Mouse (Mus musculus) liver, embryonic 12.5 days (tissue): ENCODE data around the gene Cxxc4. TPM values are rescaled to one million over a fixed set of nuclear protein-coding genes. Genes with fewer than 3 reads are reported as not detected.

ENCODE experiments used
- ATAC-seq: fragments of 200-750 bp; cut with Nextera tagmentation; 2 replicates; pipeline ENCODE4 v1.8.0; 2017; ENCODE audit warnings: moderate number of reproducible peaks, mild to moderate bottlenecking, moderate library complexity
- H3K27ac ChIP-seq: fragments of 300-500 bp; sonication (generic); 2 replicates; pipeline ENCODE4 v1.5.1; 2016; ENCODE audit warnings: mild to moderate bottlenecking
- H3K27me3 ChIP-seq: fragments of 300-500 bp; sonication (generic); replicated peaks from 2 replicates; pipeline ENCODE4 v1.6.1; 2016; ENCODE audit warnings: mild to moderate bottlenecking, moderate library complexity
- H3K36me3 ChIP-seq: fragments of 300-500 bp; sonication (generic); 2 replicates; pipeline ENCODE4 v1.6.1; 2016; ENCODE audit warnings: mild to moderate bottlenecking, moderate library complexity
- H3K4me1 ChIP-seq: fragments of 300-500 bp; sonication (generic); 2 replicates; pipeline ENCODE4 v1.6.1; 2016
- H3K4me2 ChIP-seq: fragments of 300-500 bp; sonication (generic); 2 replicates; pipeline ENCODE4 v1.6.1; 2016; ENCODE audit warnings: mild to moderate bottlenecking, moderate library complexity
- H3K4me3 ChIP-seq: fragments of 300-500 bp; sonication (generic); 2 replicates; pipeline ENCODE4 v1.5.1; 2016; ENCODE audit warnings: mild to moderate bottlenecking, moderate library complexity
- H3K9ac ChIP-seq: fragments of 300-500 bp; sonication (generic); 2 replicates; pipeline ENCODE4 v1.6.1; 2016; ENCODE audit warnings: mild to moderate bottlenecking, moderate library complexity
- H3K9me3 ChIP-seq: fragments of 300-500 bp; sonication (generic); replicated peaks from 2 replicates; pipeline ENCODE4 v1.6.1; 2016; ENCODE audit warnings: mild to moderate bottlenecking, moderate library complexity
- WGBS: fragments of 180-500 bp; shearing (Covaris S2); methylation state at CpG from one replicate; pipeline ENCODE4 v1.1.7; 2016; ENCODE audit not compliant: insufficient replicate concordance; 5-methylcytosine and 5-hydroxymethylcytosine counted together
- microRNA counts: library from miRNA; unstranded; fragments of <30 nt; microRNA quantifications from one replicate; lab custom pipeline; 2017
- microRNA-seq: library from miRNA; unstranded; fragments of <30 nt; microRNA quantifications from one replicate; pipeline ENCODE4, GENCODE M21; 2017
- polyA plus RNA-seq: library from polyadenylated mRNA; unstranded; fragments of >200 nt; fragmentation: Nextera tagmentation; extraction: Ambion mirVana; gene quantifications from 2 replicates; pipeline ENCODE4 v1.2.1, GENCODE M21; 2016

The Cxxc4 gene
- polyA plus RNA-seq, 1 experiment from 2014 or later = 0.73 TPM

DNA sequence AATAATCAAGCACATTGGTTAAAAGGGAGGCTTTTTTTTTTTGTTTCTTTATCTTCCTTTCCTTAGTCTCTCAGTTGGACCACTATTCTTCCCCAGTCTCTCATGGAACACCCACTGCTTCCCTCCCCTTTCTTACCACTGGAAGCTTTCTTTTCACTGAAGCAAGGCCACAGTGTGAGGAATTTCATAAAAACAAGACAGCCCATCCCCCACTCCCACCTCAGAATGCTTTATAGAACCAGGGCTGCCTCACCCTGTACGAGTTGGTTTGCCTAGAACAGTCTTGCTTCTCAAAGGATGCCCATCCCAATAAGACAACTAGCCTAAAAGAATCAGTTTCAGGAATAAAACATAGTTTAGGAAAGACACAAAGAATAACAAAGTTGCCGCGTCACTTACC is 23.0 kb downstream of the Cxxc4 start:
- no peaks in the 10 kb centered on the region for H3K36me3 ChIP-seq
- no peaks in the 10 kb centered on the region for H3K4me1 ChIP-seq
- 81% methylated on average over 3 of the region's 3 CpGs for WGBS
- H3K27me3 ChIP-seq = no peaks in the 10 kb centered on the region
- H3K4me2 ChIP-seq = no peak overlapping the region
- no peak overlapping the region for H3K4me3 ChIP-seq
- H3K27ac ChIP-seq = no peak overlapping the region
- no peak for ATAC-seq
- H3K9ac ChIP-seq = no peak overlapping the region
- H3K9me3 ChIP-seq = no peaks in the 10 kb centered on the region

- Histone ChIP-seq H3K4me2 (no peak overlapping the region), H3K36me3 (no peaks in the 10 kb centered on the region), H3K27ac (no peak overlapping the region), H3K4me1 (no peaks in the 10 kb centered on the region), H3K9me3 (no peaks in the 10 kb centered on the region), H3K4me3 (no peak overlapping the region), H3K27me3 (no peaks in the 10 kb centered on the region), H3K9ac (no peak overlapping the region)
- no peak for ATAC-seq
Measured at GRCm38 (mm10) chr3:134279655-134280054, 43.4 kb downstream of the Cxxc4 start.

GRCm38 (mm10) chr3:134281527-134282370 is 45.5 kb downstream of the Cxxc4 start:
- no peak overlapping the region for H3K9ac ChIP-seq
- no peaks in the 10 kb centered on the region for H3K36me3 ChIP-seq
- no peak overlapping the region for H3K27ac ChIP-seq
- no peaks in the 10 kb centered on the region for H3K4me1 ChIP-seq
- 32% methylated on average over 14 of the region's 14 CpGs for WGBS
- H3K27me3 ChIP-seq = no peaks in the 10 kb centered on the region
- H3K9me3 ChIP-seq = no peaks in the 10 kb centered on the region
- no peak for ATAC-seq
- no peak overlapping the region for H3K4me3 ChIP-seq
- H3K4me2 ChIP-seq = no peak overlapping the region

GRCm38 (mm10) chr3:134295217-134295616 is 58.9 kb downstream of the Cxxc4 start:
- Histone ChIP-seq H3K27ac (no peak overlapping the region), H3K9me3 (no peaks in the 10 kb centered on the region), H3K4me3 (no peak overlapping the region), H3K36me3 (no peaks in the 10 kb centered on the region), H3K27me3 (no peaks in the 10 kb centered on the region), H3K9ac (no peak overlapping the region), H3K4me1 (no peaks in the 10 kb centered on the region), H3K4me2 (no peak overlapping the region)
- WGBS = 63% methylated on average over 6 of the region's 6 CpGs
- ATAC-seq = no peak

DNA sequence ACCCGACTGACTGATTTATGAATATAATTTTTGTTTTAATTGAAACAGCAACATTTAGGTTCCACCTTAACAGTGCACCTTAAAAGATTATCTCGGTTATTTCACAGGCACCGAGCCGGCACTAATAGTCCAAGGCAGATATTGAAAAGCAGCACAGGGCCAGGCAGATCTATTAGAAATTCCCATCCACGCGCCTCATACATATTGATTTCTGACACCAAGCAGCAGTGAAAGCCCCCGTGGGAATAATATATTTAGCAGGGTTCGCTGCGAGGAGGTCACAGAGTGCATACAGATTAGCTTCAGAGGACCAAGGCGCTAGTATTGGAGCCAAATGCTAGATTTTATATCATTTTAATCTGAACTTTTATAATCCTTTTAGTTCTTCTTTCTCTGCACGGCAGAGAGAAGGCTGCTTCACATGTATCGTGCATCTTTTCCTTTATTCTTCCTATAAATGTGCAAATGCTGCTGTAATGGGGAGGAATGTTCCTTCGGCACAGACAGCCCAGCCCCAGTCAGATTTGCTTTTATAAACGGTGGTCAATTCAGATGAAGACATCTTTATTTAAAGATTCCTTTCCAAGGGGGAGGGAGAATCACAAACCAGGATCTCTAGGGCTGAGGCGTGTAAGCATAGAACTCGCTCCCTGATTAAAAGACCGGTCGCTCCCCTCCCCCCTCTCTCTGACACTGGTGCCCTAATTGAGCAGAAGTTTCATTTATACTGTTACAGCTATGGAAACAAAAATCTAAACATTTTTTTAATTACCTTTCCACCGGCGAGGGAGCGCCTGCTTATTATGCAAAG is 66.6 kb downstream of the Cxxc4 start:
- ATAC-seq = no peak
- no peak overlapping the region for H3K4me3 ChIP-seq

GRCm38 (mm10) chr3:134303492-134303808 is 67.2 kb downstream of the Cxxc4 start:
- no peaks in the 10 kb centered on the region for H3K36me3 ChIP-seq
- ATAC-seq = no peak
- no peak overlapping the region for H3K9ac ChIP-seq
- H3K4me1 ChIP-seq = no peaks in the 10 kb centered on the region
- 53% methylated on average over 3 of the region's 3 CpGs for WGBS
- H3K9me3 ChIP-seq = no peaks in the 10 kb centered on the region
- no peaks in the 10 kb centered on the region for H3K27me3 ChIP-seq
- H3K4me3 ChIP-seq = no peak overlapping the region
- no peak overlapping the region for H3K27ac ChIP-seq
- H3K4me2 ChIP-seq = no peak overlapping the region

More for the DNA sequence above, 66.6 kb downstream of the Cxxc4 start:
- Histone ChIP-seq H3K4me2 (no peak overlapping the region), H3K9ac (no peak overlapping the region), H3K9me3 (no peaks in the 10 kb centered on the region), H3K36me3 (no peaks in the 10 kb centered on the region), H3K4me1 (no peaks in the 10 kb centered on the region), H3K27ac (no peak overlapping the region), H3K27me3 (no peaks in the 10 kb centered on the region)
- WGBS = 52% methylated on average over 21 of the region's 21 CpGs

GRCm38 (mm10) chr3:134306507-134306906 is 70.2 kb downstream of the Cxxc4 start:
- H3K36me3 ChIP-seq = no peaks in the 10 kb centered on the region
- H3K27ac ChIP-seq = no peak overlapping the region
- no peaks in the 10 kb centered on the region for H3K9me3 ChIP-seq
- no peak for ATAC-seq
- WGBS = 46% methylated on average over 4 of the region's 4 CpGs
- H3K4me2 ChIP-seq = no peak overlapping the region
- H3K4me3 ChIP-seq = no peak overlapping the region
- no peak overlapping the region for H3K9ac ChIP-seq
- no peaks in the 10 kb centered on the region for H3K27me3 ChIP-seq
- H3K4me1 ChIP-seq = no peaks in the 10 kb centered on the region

DNA sequence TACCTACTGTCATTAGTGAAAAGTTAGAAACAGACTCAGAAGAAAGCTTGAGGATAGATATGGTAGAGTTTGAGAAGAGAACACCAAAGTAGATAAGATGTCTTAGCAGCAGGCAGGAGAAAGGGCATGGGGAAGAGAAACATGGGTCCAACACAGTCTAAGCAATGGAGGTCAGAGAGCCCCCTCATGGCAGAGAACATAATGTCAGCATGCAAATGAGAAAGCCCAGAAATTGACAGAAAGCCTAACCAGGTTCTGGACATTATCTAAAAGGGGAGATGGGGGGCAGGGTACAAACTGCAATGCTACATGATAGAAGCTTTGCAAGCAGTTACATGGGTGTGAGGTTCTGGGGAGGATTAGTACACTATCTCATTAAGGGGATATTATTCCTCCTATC is 71.5 kb downstream of the Cxxc4 start:
- H3K4me1 ChIP-seq = no peaks in the 10 kb centered on the region
- H3K4me2 ChIP-seq = no peak overlapping the region
- H3K27ac ChIP-seq = no peak overlapping the region
- H3K4me3 ChIP-seq = no peak overlapping the region
- no peaks in the 10 kb centered on the region for H3K36me3 ChIP-seq
- no peaks in the 10 kb centered on the region for H3K27me3 ChIP-seq
- no peaks in the 10 kb centered on the region for H3K9me3 ChIP-seq
- no peak for ATAC-seq
- H3K9ac ChIP-seq = no peak overlapping the region

MicroRNAs within 50 kb of the gene (microRNA counts, 519-probe panel; counts per million panel counts)
- 582 counts per million, percentile 70 among the panel's probes with 10 or more counts for microRNA mmu-miR-1895 (lab: Ali Mortazavi, UCI)

Small RNA genes within 50 kb of the gene (microRNA-seq; reads per million reads assigned to microRNA genes)
- not detected for gene Mir1895
